Comparison of ENCODE assay signal across 13 mouse cellular contexts in genomic region chr11:84643107-84643372, GRCm38 (mm10).
DNase-seq lines count a peak whose midpoint lies in the region; ATAC-seq and TF ChIP-seq lines count a peak whose summit lies in the region.
"Had no signal": no experiment of that assay in that cellular context is flagged by ENCODE, and none has a peak within 500 bp of the region (broad histone marks: within the 10 kb centered on the region; RNA-seq: fewer than 3 reads in every experiment).

No protein-coding gene starts in this region.

- peak overlapping the region; percentile 61 for H3K4me3 ChIP-seq in heart, embryonic 13.5 days
- H3K4me3 ChIP-seq in ES-Bruce4 (ENCODE audit: low read depth, low read length): peak overlapping the region; percentile 29; the same call in 1 of the 2 replicates
- peak overlapping the region; percentile 50 for H3K4me3 ChIP-seq in forebrain, embryonic 13.5 days
- peak overlapping the region; percentile 48; the same call in 1 of the 2 replicates for H3K4me3 ChIP-seq in limb, embryonic 14.5 days (replicated peaks; ENCODE audit: low read length)
- H3K4me3 ChIP-seq: erythroblast, embryonic 14.5 days; megakaryocyte, embryonic 14.5 days had no signal

- H3K36me3 ChIP-seq in heart, embryonic 13.5 days: no peaks in the 10 kb centered on the region
- no peaks in the 10 kb centered on the region for H3K36me3 ChIP-seq in ES-Bruce4 (ENCODE audit: control insufficient read depth, insufficient read depth, low read length, poor library complexity, severe bottlenecking)
- no peaks in the 10 kb centered on the region for H3K36me3 ChIP-seq in forebrain, embryonic 13.5 days (ENCODE audit: poor library complexity, severe bottlenecking)
- H3K36me3 ChIP-seq in limb, embryonic 14.5 days (ENCODE audit: control insufficient read depth, insufficient read depth, low read length): no peaks in the 10 kb centered on the region

- H3K4me1 ChIP-seq in heart, embryonic 13.5 days: peaks cover 11% of the 10 kb centered on the region; the same call in 1 of the 2 replicates
- H3K4me1 ChIP-seq in ES-Bruce4 (ENCODE audit: control insufficient read depth, insufficient read depth, low read length): no peaks in the 10 kb centered on the region
- H3K4me1 ChIP-seq in forebrain, embryonic 13.5 days: peaks cover 29% of the 10 kb centered on the region
- H3K4me1 ChIP-seq in limb, embryonic 14.5 days (ENCODE audit: control insufficient read depth, insufficient read depth, low read length): no peaks in the 10 kb centered on the region
- H3K4me1 ChIP-seq: megakaryocyte, embryonic 14.5 days had no signal

- no peak for TF ChIP-seq CTCF in ES-Bruce4 (IDR thresholded peaks at IDR 0.05; ENCODE audit: low read depth, low read length)

- ATAC-seq in heart, embryonic 13.5 days (ENCODE audit: extremely low read depth, insufficient number of reproducible peaks, low FRiP score, low TSS enrichment): no peak
- ATAC-seq in forebrain, embryonic 13.5 days: peak; percentile 19; the same call in 1 of the 2 replicates
- ATAC-seq in limb, embryonic 14.5 days (ENCODE audit: low FRiP score, low read depth): no peak

- 39% methylated on average over 5 of the region's 5 CpGs for WGBS in heart, embryonic 13.5 days
- whole genome bisulfite sequencing in forebrain, embryonic 13.5 days: 43% methylated on average over 5 of the region's 5 CpGs
- WGBS in limb, embryonic 14.5 days: 49% methylated on average over 5 of the region's 5 CpGs

- TF ChIP-seq POLR2A in ES-Bruce4 (IDR thresholded peaks at IDR 0.05; ENCODE audit: insufficient read depth, low read length): no peak
- no peak for TF ChIP-seq POLR2A in limb, embryonic 14.5 days (IDR thresholded peaks at IDR 0.05; ENCODE audit: borderline replicate concordance, extremely low read depth, insufficient read depth, insufficient read length)

- H3K9ac ChIP-seq in heart, embryonic 13.5 days: peak overlapping the region; percentile 80; the same call in 1 of the 2 replicates
- H3K9ac ChIP-seq in ES-Bruce4 (ENCODE audit: low read depth, poor library complexity, severe bottlenecking): no peak overlapping the region
- peak overlapping the region; percentile 72 for H3K9ac ChIP-seq in forebrain, embryonic 13.5 days
- H3K9ac ChIP-seq in limb, embryonic 14.5 days (ENCODE audit: low read depth, low read length, severe bottlenecking): 0 out of 2 replicates have a peak overlapping the region, but pooled peaks have one; percentile 64

- H3K4me2 ChIP-seq in heart, embryonic 13.5 days: peak overlapping the region; percentile 78
- peak overlapping the region; percentile 85 for H3K4me2 ChIP-seq in forebrain, embryonic 13.5 days
- peak overlapping the region; percentile 85; the same call in 1 of the 2 replicates for H3K4me2 ChIP-seq in limb, embryonic 14.5 days (replicated peaks; ENCODE audit: low read depth, low read length, severe bottlenecking)

- TF ChIP-seq EP300 in ES-Bruce4 (IDR thresholded peaks at IDR 0.05; ENCODE audit: insufficient read depth, low read depth, low read length): no peak

- H3K9me3 ChIP-seq in heart, embryonic 13.5 days: peaks cover 4% of the 10 kb centered on the region
- peaks cover 2% of the 10 kb centered on the region; the same call in 1 of the 2 replicates for H3K9me3 ChIP-seq in ES-Bruce4 (replicated peaks; ENCODE audit: control insufficient read depth, insufficient read depth, low read length, poor library complexity, severe bottlenecking)
- H3K9me3 ChIP-seq in forebrain, embryonic 13.5 days (replicated peaks): peaks cover 6% of the 10 kb centered on the region; the same call in 1 of the 2 replicates
- 0 out of 2 replicates have a peak, but pooled peaks cover 4% of the 10 kb centered on the region for H3K9me3 ChIP-seq in limb, embryonic 14.5 days (ENCODE audit: control insufficient read depth, low read length)

- no peak for DNase-seq in heart, adult 8-10 months (ENCODE audit: low spot score)
- DNase-seq in limb, embryonic 14.5 days (ENCODE audit: low spot score): no peak
- DNase-seq in adrenal gland, postnatal 10 days: no peak
- no peak for DNase-seq in right cerebral cortex, postnatal 4 days
- no peak for DNase-seq in cerebellum, adult 9-11 months
- DNase-seq: liver; right cerebral cortex, adult 18-20 months had no signal

- H3K27me3 ChIP-seq in heart, embryonic 13.5 days (replicated peaks): peaks cover 80% of the 10 kb centered on the region
- H3K27me3 ChIP-seq in ES-Bruce4 (ENCODE audit: control insufficient read depth, insufficient read depth, low read length, poor library complexity, severe bottlenecking): peaks cover 9% of the 10 kb centered on the region; the same call in 1 of the 2 replicates
- H3K27me3 ChIP-seq in forebrain, embryonic 13.5 days: peaks cover 66% of the 10 kb centered on the region
- H3K27me3 ChIP-seq in limb, embryonic 14.5 days (ENCODE audit: control insufficient read depth, insufficient read depth, low read length): peaks cover 24% of the 10 kb centered on the region

- H3K27ac ChIP-seq in heart, embryonic 13.5 days (replicated peaks): no peak overlapping the region
- no peak overlapping the region for H3K27ac ChIP-seq in ES-Bruce4 (ENCODE audit: insufficient read depth, low read length)
- no peak overlapping the region for H3K27ac ChIP-seq in forebrain, embryonic 13.5 days
- H3K27ac ChIP-seq in limb, embryonic 14.5 days (replicated peaks; ENCODE audit: low read depth, low read length): no peak overlapping the region
- H3K27ac ChIP-seq: stomach, postnatal 0 days had no signal
